Mouse (Mus musculus) hindbrain, embryonic 16.5 days (tissue): ENCODE measurements around the gene Tango6. TPM values are rescaled to one million over a fixed set of nuclear protein-coding genes. Genes with fewer than 3 reads are reported as not detected.
A peak's percentile ranks its signal among the peaks of the same experiment; 100 is the strongest.
"Not testable (repeated sequence)": the region's sequence is repeated elsewhere in the genome, so short reads cannot be mapped to it uniquely, and the experiment has no call there.

Source experiments
- ATAC-seq: fragments of 200-750 bp; cut with Nextera tagmentation; 2 replicates; pipeline ENCODE4 v1.8.0; 2017; ENCODE audit warnings: moderate TSS enrichment, moderate library complexity
- H3K27ac ChIP-seq: fragments of 300-500 bp; sonication (generic); 2 replicates; pipeline ENCODE4 v1.5.1; 2014; ENCODE audit warnings: low read depth, mild to moderate bottlenecking, control low read depth, low read length, moderate library complexity
- H3K27me3 ChIP-seq: fragments of 300-500 bp; sonication (generic); replicated peaks from 2 replicates; pipeline ENCODE4 v1.6.1; 2014; ENCODE audit warnings: low read length; ENCODE audit not compliant: control insufficient read depth, insufficient read depth
- H3K36me3 ChIP-seq: fragments of 300-500 bp; sonication (generic); 2 replicates; pipeline ENCODE4 v1.6.1; 2014; ENCODE audit warnings: mild to moderate bottlenecking, low read length, moderate library complexity, mixed read lengths; ENCODE audit not compliant: control insufficient read depth, insufficient read depth
- H3K4me1 ChIP-seq: fragments of 300-500 bp; sonication (generic); 2 replicates; pipeline ENCODE4 v1.6.1; 2014; ENCODE audit warnings: low read depth, low read length; ENCODE audit not compliant: control insufficient read depth, insufficient read depth
- H3K4me2 ChIP-seq: fragments of 300-500 bp; sonication (generic); 2 replicates; pipeline ENCODE4 v1.6.1; 2014; ENCODE audit warnings: mild to moderate bottlenecking, low read length, control low read depth, moderate library complexity
- H3K4me3 ChIP-seq: fragments of 300-500 bp; sonication (generic); 2 replicates; pipeline ENCODE4 v1.5.1; 2014; ENCODE audit warnings: mild to moderate bottlenecking, low read length, control low read depth, moderate library complexity
- H3K9ac ChIP-seq: fragments of 300-500 bp; sonication (generic); 2 replicates; pipeline ENCODE4 v1.6.1; 2014; ENCODE audit warnings: low read depth, mild to moderate bottlenecking, control low read depth, low read length, moderate library complexity
- H3K9me3 ChIP-seq: fragments of 300-500 bp; sonication (generic); 2 replicates; pipeline ENCODE4 v1.6.1; 2014; ENCODE audit warnings: mild to moderate bottlenecking, low read length, moderate library complexity; ENCODE audit not compliant: control insufficient read depth
- WGBS: fragments of 180-500 bp; shearing (Covaris S2); extraction: QIAGEN DNeasy Blood & Tissue Kit; methylation state at CpG from one replicate; pipeline ENCODE4 v1.1.7; 2014; 5-methylcytosine and 5-hydroxymethylcytosine counted together
- polyA plus RNA-seq: library from polyadenylated mRNA; unstranded; fragments of >200 nt; fragmentation: Nextera tagmentation; extraction: Ambion mirVana; gene quantifications from 2 replicates; pipeline ENCODE4 v1.2.1, GENCODE M21; 2015

The Tango6 gene
- polyA plus RNA-seq, 1 experiment from 2014 or later, result 5.9 TPM

- H3K4me2 ChIP-seq, result no peak overlapping the region
- H3K9me3 ChIP-seq, result no peaks in the 10 kb centered on the region
- peak overlapping the region; percentile 61; the same call in 1 of the 2 replicates for H3K27ac ChIP-seq
- H3K9ac ChIP-seq, result no peak overlapping the region
- no peaks in the 10 kb centered on the region for H3K36me3 ChIP-seq
- WGBS, result 57% methylated on average over 8 of the region's 8 CpGs
- H3K27me3 ChIP-seq, result no peaks in the 10 kb centered on the region
- no peak overlapping the region for H3K4me3 ChIP-seq
- no peaks in the 10 kb centered on the region for H3K4me1 ChIP-seq
- no peak for ATAC-seq
Measured at GRCm38 (mm10) chr8:106774567-106775320, 91.9 kb downstream of the Tango6 start.

GRCm38 (mm10) chr8:106789623-106790022 lies 106.8 kb downstream of the Tango6 start:
- no peak for ATAC-seq
- Histone ChIP-seq H3K36me3 (no peaks in the 10 kb centered on the region), H3K27me3 (no peaks in the 10 kb centered on the region), H3K4me2 (no peak overlapping the region), H3K27ac (no peak overlapping the region), H3K9me3 (no peaks in the 10 kb centered on the region), H3K4me3 (no peak overlapping the region), H3K9ac (no peak overlapping the region), H3K4me1 (no peaks in the 10 kb centered on the region)
- 60% methylated on average over 4 of the region's 4 CpGs for WGBS

DNA sequence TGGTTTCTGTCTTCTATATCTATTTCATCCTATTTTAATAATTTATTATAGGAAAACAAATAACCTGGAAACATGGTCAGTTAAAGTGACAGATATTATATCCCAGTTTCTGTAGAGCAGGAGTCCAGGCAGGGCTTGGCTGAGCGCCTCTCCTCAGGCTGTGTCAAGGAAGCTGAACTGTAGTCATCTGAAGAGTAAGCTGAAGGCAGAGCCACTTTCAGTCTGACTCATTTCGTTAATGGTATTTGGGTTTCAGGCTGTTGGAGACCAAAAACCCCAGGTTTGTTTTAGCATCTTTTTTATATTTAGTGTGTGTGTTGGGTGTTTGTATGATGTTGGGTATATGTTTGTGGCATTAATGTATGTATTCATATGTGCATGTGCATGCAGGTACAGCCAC lies 112.0 kb downstream of the Tango6 start:
- Histone ChIP-seq H3K27ac (no peak overlapping the region), H3K9ac (no peak overlapping the region), H3K4me2 (no peak overlapping the region), H3K4me1 (no peaks in the 10 kb centered on the region), H3K4me3 (no peak overlapping the region), H3K9me3 (no peaks in the 10 kb centered on the region), H3K36me3 (no peaks in the 10 kb centered on the region), H3K27me3 (no peaks in the 10 kb centered on the region)
- 94% methylated on average over 2 of the region's 2 CpGs for WGBS
- no peak for ATAC-seq

- no peaks in the 10 kb centered on the region for H3K4me1 ChIP-seq
Measured at GRCm38 (mm10) chr8:106799821-106800220, 117.0 kb downstream of the Tango6 start.

DNA sequence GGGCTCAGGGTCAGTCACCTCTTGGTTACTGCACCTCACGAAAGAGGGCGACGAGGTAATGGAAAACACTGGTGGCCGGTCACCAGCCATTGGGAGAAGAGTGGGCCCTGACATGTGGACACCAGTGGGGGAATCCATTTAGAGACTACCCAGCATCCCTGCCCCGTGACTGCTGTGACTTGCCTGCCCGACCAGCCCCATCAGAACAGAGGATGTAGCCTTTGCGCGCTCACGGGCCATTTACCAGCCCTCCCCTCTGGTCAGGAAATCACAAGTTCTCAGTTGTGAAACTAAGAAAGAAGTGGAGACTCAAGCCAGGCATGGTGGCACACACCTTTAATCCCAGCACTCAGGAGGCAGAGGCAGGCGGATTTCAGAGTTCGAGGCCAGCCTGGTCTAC lies 118.4 kb downstream of the Tango6 start:
- H3K4me3 ChIP-seq, result no peak overlapping the region
- no peak for ATAC-seq
- WGBS, result 96% methylated on average over 11 of the region's 11 CpGs
- H3K9me3 ChIP-seq, result no peaks in the 10 kb centered on the region; the same call in 1 of the 2 replicates
- no peaks in the 10 kb centered on the region for H3K27me3 ChIP-seq
- no peak overlapping the region for H3K27ac ChIP-seq
- no peak overlapping the region for H3K9ac ChIP-seq
- H3K4me2 ChIP-seq, result no peak overlapping the region
- no peaks in the 10 kb centered on the region for H3K36me3 ChIP-seq
- H3K4me1 ChIP-seq, result no peaks in the 10 kb centered on the region

More at GRCm38 (mm10) chr8:106799821-106800220, 117.0 kb downstream of the Tango6 start:
- Histone ChIP-seq H3K27me3 (no peaks in the 10 kb centered on the region), H3K4me3 (no peak overlapping the region), H3K9ac (no peak overlapping the region), H3K27ac (no peak overlapping the region), H3K9me3 (no peaks in the 10 kb centered on the region), H3K4me2 (no peak overlapping the region), H3K36me3 (no peaks in the 10 kb centered on the region)
- ATAC-seq, result no peak
- WGBS, result 38% methylated on average over 1 of the region's 1 CpGs

DNA sequence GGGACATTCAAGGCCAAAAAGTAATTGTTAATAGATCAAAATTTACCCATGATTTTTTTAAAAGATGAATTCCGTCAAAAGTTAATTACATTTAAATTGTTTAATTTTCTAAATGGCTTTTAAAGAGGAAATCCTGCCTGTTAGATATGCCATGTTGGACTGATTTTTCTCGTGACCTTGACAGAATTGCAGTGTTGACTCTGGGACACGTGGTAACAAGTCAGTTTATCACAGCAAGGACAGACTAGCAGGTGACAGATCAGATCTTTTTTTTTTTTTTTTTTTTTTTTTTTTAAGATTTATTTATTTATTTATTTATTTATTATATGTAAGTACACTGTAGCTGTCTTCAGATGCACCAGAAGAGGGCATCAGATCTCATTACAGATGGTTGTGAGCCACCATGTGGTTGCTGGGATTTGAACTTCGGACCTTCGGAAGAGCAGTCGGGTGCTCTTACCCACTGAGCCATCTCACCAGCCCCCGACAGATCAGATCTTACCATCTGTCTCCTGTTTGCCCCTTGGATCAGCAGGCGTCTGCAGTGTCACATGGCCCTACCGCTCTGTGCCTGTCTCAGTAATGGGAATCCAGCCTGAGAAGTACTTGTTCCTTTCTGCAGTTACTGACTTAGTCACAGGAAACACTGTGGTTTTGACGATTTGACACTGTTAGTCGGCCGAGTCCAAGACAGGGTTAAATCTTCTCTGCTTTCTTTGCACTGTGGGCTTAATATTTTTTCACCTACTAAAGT lies 119.7 kb downstream of the Tango6 start:
- H3K4me1 ChIP-seq, H3K36me3 ChIP-seq, H3K4me2 ChIP-seq, H3K27me3 ChIP-seq, H3K9ac ChIP-seq, H3K9me3 ChIP-seq, H3K4me3 ChIP-seq, ATAC-seq, H3K27ac ChIP-seq: not testable (repeated sequence)
- 83% methylated on average over 12 of the region's 12 CpGs for WGBS

GRCm38 (mm10) chr8:106805859-106806258 lies 123.0 kb downstream of the Tango6 start:
- ATAC-seq, result no peak
- Histone ChIP-seq H3K4me3 (no peak overlapping the region), H3K27me3 (no peaks in the 10 kb centered on the region), H3K4me1 (no peaks in the 10 kb centered on the region), H3K4me2 (no peak overlapping the region), H3K27ac (no peak overlapping the region), H3K36me3 (no peaks in the 10 kb centered on the region), H3K9me3 (no peaks in the 10 kb centered on the region; the same call in 1 of the 2 replicates), H3K9ac (no peak overlapping the region)
- 96% methylated on average over 3 of the region's 3 CpGs for WGBS

DNA sequence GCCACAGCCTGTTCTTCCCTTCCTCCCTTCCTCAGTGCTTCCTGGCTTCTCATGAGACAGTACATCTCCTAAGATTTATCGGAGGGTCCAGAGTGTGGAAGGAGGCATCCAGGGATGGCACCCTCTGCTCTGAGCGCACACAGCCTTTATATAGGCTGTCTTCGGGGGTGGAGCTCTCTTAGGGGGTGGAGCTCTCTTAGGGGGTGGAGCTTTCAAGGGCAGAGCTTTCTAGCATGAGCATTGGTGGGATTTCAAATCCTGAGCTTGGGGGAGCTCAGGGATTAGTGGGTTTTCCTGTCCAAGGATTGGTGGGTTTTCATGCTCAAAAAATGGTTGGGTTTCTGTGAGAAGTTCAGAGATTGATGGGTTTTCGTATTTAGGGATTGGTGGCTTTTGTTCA lies 124.6 kb downstream of the Tango6 start:
- Histone ChIP-seq H3K4me3 (no peak overlapping the region), H3K4me2 (no peak overlapping the region), H3K9ac (no peak overlapping the region), H3K36me3 (no peaks in the 10 kb centered on the region), H3K27ac (no peak overlapping the region), H3K9me3 (no peaks in the 10 kb centered on the region; the same call in 1 of the 2 replicates), H3K27me3 (no peaks in the 10 kb centered on the region), H3K4me1 (no peaks in the 10 kb centered on the region)
- ATAC-seq, result no peak
- WGBS, result 93% methylated on average over 4 of the region's 4 CpGs

GRCm38 (mm10) chr8:106809726-106810125 lies 126.9 kb downstream of the Tango6 start:
- Histone ChIP-seq H3K27me3 (no peaks in the 10 kb centered on the region), H3K36me3 (no peaks in the 10 kb centered on the region), H3K9me3 (no peaks in the 10 kb centered on the region; the same call in 1 of the 2 replicates), H3K4me1 (no peaks in the 10 kb centered on the region), H3K4me3 (no peak overlapping the region), H3K4me2 (no peak overlapping the region), H3K27ac (no peak overlapping the region), H3K9ac (no peak overlapping the region)
- WGBS, result 32% methylated on average over 9 of the region's 9 CpGs
- no peak for ATAC-seq
